Mouse (Mus musculus) hindbrain, embryonic 12.5 days (tissue): ENCODE data around the gene Hsph1. TPM values are rescaled to one million over a fixed set of nuclear protein-coding genes. Genes with fewer than 3 reads are reported as not detected.

Source experiments
- ATAC-seq: fragments of 200-750 bp; cut with Nextera tagmentation; 2 replicates; pipeline ENCODE4 v1.8.0; 2017; ENCODE audit warnings: moderate TSS enrichment; ENCODE audit not compliant: low FRiP score
- H3K27ac ChIP-seq: fragments of 300-500 bp; sonication (generic); 2 replicates; pipeline ENCODE4 v1.5.1; 2016; ENCODE audit warnings: mild to moderate bottlenecking
- H3K27me3 ChIP-seq: fragments of 300-500 bp; sonication (generic); 2 replicates; pipeline ENCODE4 v1.6.1; 2016; ENCODE audit warnings: mild to moderate bottlenecking
- H3K36me3 ChIP-seq: fragments of 300-500 bp; sonication (generic); 2 replicates; pipeline ENCODE4 v1.6.1; 2016; ENCODE audit warnings: mild to moderate bottlenecking
- H3K4me1 ChIP-seq: fragments of 300-500 bp; sonication (generic); 2 replicates; pipeline ENCODE4 v1.6.1; 2016
- H3K4me2 ChIP-seq: fragments of 300-500 bp; sonication (generic); replicated peaks from 2 replicates; pipeline ENCODE4 v1.6.1; 2016; ENCODE audit warnings: mild to moderate bottlenecking
- H3K4me3 ChIP-seq: fragments of 300-500 bp; sonication (generic); 2 replicates; pipeline ENCODE4 v1.5.1; 2016; ENCODE audit warnings: mild to moderate bottlenecking
- H3K9ac ChIP-seq: fragments of 300-500 bp; sonication (generic); 2 replicates; pipeline ENCODE4 v1.6.1; 2016; ENCODE audit warnings: mild to moderate bottlenecking, moderate library complexity
- H3K9me3 ChIP-seq: fragments of 300-500 bp; sonication (generic); replicated peaks from 2 replicates; pipeline ENCODE4 v1.6.1; 2016; ENCODE audit warnings: mild to moderate bottlenecking
- WGBS: fragments of 180-500 bp; shearing (Covaris S2); methylation state at CpG from one replicate; pipeline ENCODE4 v1.1.7; 2016; 5-methylcytosine and 5-hydroxymethylcytosine counted together
- polyA plus RNA-seq: library from polyadenylated mRNA; unstranded; fragments of >200 nt; fragmentation: Nextera tagmentation; extraction: Ambion mirVana; gene quantifications from 2 replicates; pipeline ENCODE4 v1.2.1, GENCODE M21; 2016

The Hsph1 gene
- 93.9 and 95.3 TPM in 2 replicates for polyA plus RNA-seq

- Histone ChIP-seq H3K4me3 (peak within 1 kb of the TSS; percentile 74), H3K36me3 (peaks cover 22% of the 10 kb centered on the region), H3K27me3 (no peaks in the 10 kb centered on the region), H3K4me1 (peaks cover 18% of the 10 kb centered on the region), H3K9ac (peak within 1 kb of the TSS; percentile 77), H3K27ac (peak within 1 kb of the TSS; percentile 88), H3K9me3 (no peaks in the 10 kb centered on the region), H3K4me2 (peak within 1 kb of the TSS; percentile 93)
- under 1% methylated on average over 60 of the region's 60 CpGs for WGBS
- peak; percentile 99 for ATAC-seq
Measured at GRCm38 (mm10) chr5:149636075-149636920, at the start of gene Hsph1. Hsph1 (minus strand) TSS chr5:149636376.

GRCm38 (mm10) chr5:149680946-149681345 lies 44.8 kb upstream of the Hsph1 start:
- H3K9me3 ChIP-seq = no peaks in the 10 kb centered on the region
- H3K9ac ChIP-seq = no peak overlapping the region
- H3K36me3 ChIP-seq = no peaks in the 10 kb centered on the region
- no peak for ATAC-seq
- H3K27me3 ChIP-seq = peaks cover 4% of the 10 kb centered on the region
- WGBS = 74% methylated on average over 5 of the region's 5 CpGs
- H3K4me3 ChIP-seq = no peak overlapping the region
- no peak overlapping the region for H3K27ac ChIP-seq
- no peak overlapping the region for H3K4me2 ChIP-seq
- peaks cover 10% of the 10 kb centered on the region for H3K4me1 ChIP-seq

DNA sequence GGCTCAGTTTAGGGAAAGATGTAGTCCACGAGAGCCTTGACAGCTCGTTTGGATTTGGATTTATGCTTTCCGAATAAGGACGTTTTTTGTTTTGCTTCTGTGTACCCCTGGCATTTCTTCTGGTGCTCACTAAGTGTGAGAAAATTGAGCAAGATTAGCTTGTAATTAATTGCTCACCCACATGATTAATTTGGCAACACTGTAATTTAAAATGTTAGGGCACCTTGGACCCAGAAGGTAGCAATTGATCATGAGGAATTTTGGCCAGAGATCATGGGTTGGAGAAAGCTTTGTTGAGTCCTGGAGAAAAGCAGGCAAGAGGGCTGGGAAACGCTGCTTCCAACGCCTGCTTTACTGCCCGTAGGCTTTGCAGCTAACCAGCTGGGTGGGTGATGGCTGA lies 43.7 kb upstream of the Hsph1 start:
- H3K4me2 ChIP-seq = no peak overlapping the region

DNA sequence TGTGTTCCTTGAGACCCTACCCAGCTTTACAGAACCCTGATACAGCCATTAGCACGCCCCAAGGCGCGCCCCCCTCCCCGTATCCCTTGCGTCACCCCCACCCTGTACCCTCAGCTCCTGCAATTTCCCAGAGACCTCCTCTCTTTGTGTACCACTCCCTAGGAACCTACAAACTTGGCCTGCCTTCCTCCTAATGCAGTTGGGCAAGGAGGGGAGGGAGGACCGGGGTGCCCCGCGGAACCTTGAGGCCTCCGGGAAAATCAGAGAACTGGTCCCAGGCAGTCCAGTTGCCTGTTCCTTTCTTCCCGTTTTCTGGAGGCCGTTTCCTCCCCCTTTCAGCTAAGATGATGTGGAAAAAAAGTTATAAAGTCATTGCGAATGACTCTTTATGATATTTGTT lies 43.2 kb upstream of the Hsph1 start:
- peak overlapping the region; percentile 95 for H3K4me2 ChIP-seq
- H3K9ac ChIP-seq = peak overlapping the region; percentile 86; the same call in 1 of the 2 replicates
- H3K4me3 ChIP-seq = peak overlapping the region; percentile 76
- no peak for ATAC-seq
- no peaks in the 10 kb centered on the region for H3K9me3 ChIP-seq
- peaks cover 10% of the 10 kb centered on the region for H3K4me1 ChIP-seq
- peaks cover 4% of the 10 kb centered on the region for H3K27me3 ChIP-seq
- no peaks in the 10 kb centered on the region for H3K36me3 ChIP-seq
- no peak overlapping the region for H3K27ac ChIP-seq
- 12% methylated on average over 12 of the region's 12 CpGs for WGBS

More for the DNA sequence above, 43.7 kb upstream of the Hsph1 start:
- H3K9ac ChIP-seq = no peak overlapping the region
- no peak overlapping the region for H3K4me3 ChIP-seq
- no peak for ATAC-seq
- H3K27ac ChIP-seq = no peak overlapping the region
- WGBS = 69% methylated on average over 7 of the region's 7 CpGs
- peaks cover 4% of the 10 kb centered on the region for H3K27me3 ChIP-seq
- H3K9me3 ChIP-seq = no peaks in the 10 kb centered on the region
- no peaks in the 10 kb centered on the region for H3K36me3 ChIP-seq
- H3K4me1 ChIP-seq = peaks cover 10% of the 10 kb centered on the region

GRCm38 (mm10) chr5:149678990-149679348 lies 42.8 kb upstream of the Hsph1 start:
- under 1% methylated on average over 15 of the region's 15 CpGs for WGBS
- Histone ChIP-seq H3K9ac (peak overlapping the region; percentile 86), H3K36me3 (no peaks in the 10 kb centered on the region), H3K9me3 (no peaks in the 10 kb centered on the region), H3K4me2 (peak overlapping the region; percentile 95), H3K4me3 (peak overlapping the region; percentile 76), H3K27ac (no peak overlapping the region), H3K4me1 (peaks cover 10% of the 10 kb centered on the region), H3K27me3 (peaks cover 4% of the 10 kb centered on the region)
- no peak for ATAC-seq

- Histone ChIP-seq H3K9me3 (no peaks in the 10 kb centered on the region), H3K4me1 (peaks cover 10% of the 10 kb centered on the region), H3K9ac (peak within 1 kb of the TSS; percentile 86), H3K27ac (peak within 1 kb of the TSS; percentile 70; the same call in 1 of the 2 replicates), H3K4me2 (peak within 1 kb of the TSS; percentile 95), H3K27me3 (peaks cover 4% of the 10 kb centered on the region), H3K36me3 (no peaks in the 10 kb centered on the region), H3K4me3 (peak within 1 kb of the TSS; percentile 76)
- ATAC-seq = peak; percentile 96
- under 1% methylated on average over 88 of the region's 106 CpGs for WGBS
Measured at GRCm38 (mm10) chr5:149678100-149678989, 42.2 kb upstream of the Hsph1 start, which contains the start of gene B3glct. B3glct (plus strand) TSS chr5:149678230.

DNA sequence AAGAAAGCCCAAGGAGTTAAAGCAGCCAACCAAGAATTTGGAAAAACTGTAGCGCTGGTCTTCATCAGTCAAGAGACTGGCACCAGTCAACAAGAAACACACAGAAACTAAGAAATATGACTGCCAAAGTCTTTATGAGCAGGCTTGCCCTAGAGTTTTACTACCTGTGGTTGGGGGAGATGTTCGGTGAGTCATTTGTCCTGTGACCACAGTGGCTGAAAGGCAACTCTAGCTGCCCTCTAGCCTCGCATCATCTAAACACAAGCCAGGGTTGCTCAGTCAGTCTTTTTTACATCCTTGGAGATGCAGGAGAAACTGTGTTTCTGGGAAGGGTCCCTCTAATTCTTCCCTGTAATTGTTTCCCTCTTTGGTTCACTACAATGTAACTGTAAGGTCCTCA lies 41.0 kb upstream of the Hsph1 start:
- Histone ChIP-seq H3K27ac (no peak overlapping the region), H3K9ac (no peak overlapping the region), H3K36me3 (no peaks in the 10 kb centered on the region), H3K4me2 (no peak overlapping the region), H3K9me3 (no peaks in the 10 kb centered on the region), H3K4me1 (peaks cover 10% of the 10 kb centered on the region), H3K27me3 (peaks cover 4% of the 10 kb centered on the region), H3K4me3 (no peak overlapping the region)
- ATAC-seq = no peak
- WGBS = 96% methylated on average over 3 of the region's 3 CpGs

GRCm38 (mm10) chr5:149663417-149663816 lies 27.2 kb upstream of the Hsph1 start:
- no peak overlapping the region for H3K4me3 ChIP-seq
- no peaks in the 10 kb centered on the region for H3K27me3 ChIP-seq
- ATAC-seq = no peak
- WGBS = 86% methylated on average over 5 of the region's 5 CpGs
- H3K9ac ChIP-seq = no peak overlapping the region
- H3K4me2 ChIP-seq = no peak overlapping the region
- no peaks in the 10 kb centered on the region for H3K36me3 ChIP-seq
- H3K4me1 ChIP-seq = peaks cover 7% of the 10 kb centered on the region; the same call in 1 of the 2 replicates
- no peak overlapping the region for H3K27ac ChIP-seq
- no peaks in the 10 kb centered on the region; the same call in 1 of the 2 replicates for H3K9me3 ChIP-seq

DNA sequence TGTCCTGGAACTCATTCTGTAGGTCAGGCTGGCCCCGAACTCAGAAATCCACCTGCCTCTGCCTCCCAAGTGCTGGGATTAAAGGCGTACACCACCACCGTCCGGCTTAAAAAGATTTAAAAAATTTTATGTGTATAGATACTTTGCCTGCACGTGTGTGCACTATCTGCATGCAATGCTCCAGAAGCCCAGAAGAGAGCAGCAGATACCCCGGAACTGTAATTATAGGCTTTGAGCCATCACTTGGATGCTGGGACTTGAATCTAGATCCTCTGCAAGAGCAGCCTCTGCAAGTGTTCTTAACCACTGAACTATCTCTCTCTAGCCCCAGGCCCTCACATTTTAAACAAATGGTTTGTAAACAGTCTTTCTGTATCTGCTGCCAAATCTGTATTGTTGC lies 26.8 kb upstream of the Hsph1 start:
- no peak for ATAC-seq
- no peaks in the 10 kb centered on the region for H3K27me3 ChIP-seq
- 89% methylated on average over 6 of the region's 6 CpGs for WGBS
- no peak overlapping the region for H3K27ac ChIP-seq
- H3K36me3 ChIP-seq = no peaks in the 10 kb centered on the region
- no peaks in the 10 kb centered on the region; the same call in 1 of the 2 replicates for H3K9me3 ChIP-seq
- no peak overlapping the region for H3K9ac ChIP-seq
- peaks cover 7% of the 10 kb centered on the region; the same call in 1 of the 2 replicates for H3K4me1 ChIP-seq
- no peak overlapping the region for H3K4me2 ChIP-seq
- H3K4me3 ChIP-seq = no peak overlapping the region

DNA sequence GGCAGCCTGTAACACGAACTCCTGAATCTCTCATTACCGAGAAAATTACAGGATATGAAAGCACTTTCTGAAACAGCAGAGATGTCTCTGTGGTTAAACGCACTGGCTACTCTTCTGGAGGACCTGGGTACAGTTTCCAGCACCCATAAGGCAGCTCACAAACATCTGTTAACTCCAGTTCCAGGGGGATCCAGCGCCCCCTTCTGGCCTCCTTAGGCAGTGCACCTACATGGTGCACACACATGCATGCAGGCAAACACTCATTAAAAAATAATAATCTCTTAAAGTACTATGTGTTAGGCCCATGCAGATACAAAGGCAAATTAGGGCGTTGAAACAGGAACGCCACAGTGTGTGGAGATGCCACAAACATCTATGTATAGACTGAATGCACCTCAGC lies 25.3 kb upstream of the Hsph1 start:
- Histone ChIP-seq H3K27ac (no peak overlapping the region), H3K27me3 (no peaks in the 10 kb centered on the region), H3K4me1 (peaks cover 7% of the 10 kb centered on the region; the same call in 1 of the 2 replicates), H3K4me3 (no peak overlapping the region), H3K36me3 (no peaks in the 10 kb centered on the region), H3K9ac (no peak overlapping the region), H3K4me2 (no peak overlapping the region), H3K9me3 (no peaks in the 10 kb centered on the region; the same call in 1 of the 2 replicates)
- no peak for ATAC-seq
- WGBS = 89% methylated on average over 6 of the region's 6 CpGs

DNA sequence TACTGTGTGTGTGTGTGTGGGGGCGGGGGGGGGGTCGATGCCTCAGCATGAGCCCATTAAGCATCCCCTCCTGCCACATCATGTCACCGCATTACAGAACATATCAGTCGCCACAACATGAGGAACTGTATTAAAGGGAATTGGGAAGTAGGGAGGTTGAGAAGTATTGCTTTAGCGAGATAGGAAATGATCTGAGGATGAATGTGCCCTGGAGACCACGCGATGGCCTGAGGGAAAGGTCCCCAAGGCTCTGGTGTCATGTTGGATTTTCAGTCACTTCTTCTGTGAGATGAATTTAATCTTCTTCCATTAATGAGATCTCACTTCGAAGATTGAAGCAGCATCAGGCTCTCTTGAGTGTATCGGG lies 23.2 kb upstream of the Hsph1 start:
- Histone ChIP-seq H3K27me3 (no peaks in the 10 kb centered on the region), H3K36me3 (no peaks in the 10 kb centered on the region), H3K27ac (no peak overlapping the region), H3K9ac (no peak overlapping the region), H3K4me2 (no peak overlapping the region), H3K4me1 (peaks cover 7% of the 10 kb centered on the region; the same call in 1 of the 2 replicates), H3K4me3 (no peak overlapping the region), H3K9me3 (no peaks in the 10 kb centered on the region; the same call in 1 of the 2 replicates)
- no peak for ATAC-seq
- WGBS = 49% methylated on average over 9 of the region's 9 CpGs
